Mouse (Mus musculus): Measurements from ENCODE around the gene 4930558C23Rik. TPM values are rescaled to one million over a fixed set of nuclear protein-coding genes. Genes with fewer than 3 reads are reported as not detected.
"Not testable (repeated sequence)": the region's sequence is repeated elsewhere in the genome, so short reads cannot be mapped to it uniquely, and the experiment has no call there.

4930558C23Rik gene
- polyA plus RNA-seq, 1 experiment from 2014 or later = not detected

- no peak overlapping the region for H3K27ac ChIP-seq (replicated peaks in 1 of 2; ENCODE audit: control insufficient read depth in 1 of 2, insufficient read depth in 1 of 2, low read depth in 2 of 2, low read length in 2 of 2)
- no peaks in the 10 kb centered on the region for H3K4me1 ChIP-seq (ENCODE audit: control insufficient read depth in 2 of 2, insufficient read depth in 2 of 2, low read length in 2 of 2)
- no peaks in the 10 kb centered on the region for H3K27me3 ChIP-seq (ENCODE audit: control insufficient read depth, insufficient read depth, low read length)
- no peaks in the 10 kb centered on the region for H3K9me3 ChIP-seq (ENCODE audit: control insufficient read depth, low read length)
- H3K4me2 ChIP-seq (ENCODE audit: low read length) = no peak overlapping the region
- no peak overlapping the region for H3K9ac ChIP-seq (ENCODE audit: low read length)
- peaks cover 89% of the 10 kb centered on the region for H3K36me3 ChIP-seq (ENCODE audit: control insufficient read depth, insufficient read depth, low read length)
- no peak for ATAC-seq (ENCODE audit: insufficient number of reproducible peaks, insufficient read depth, low FRiP score, low read depth)
- H3K4me3 ChIP-seq (ENCODE audit: control insufficient read depth in 1 of 2, insufficient read depth in 1 of 2, low read depth in 1 of 2, low read length in 2 of 2) = no peak overlapping the region
- WGBS = 90% methylated on average over 7 of the region's 7 CpGs
Measured at GRCm38 (mm10) chr3:95346454-95346853, 56.2 kb downstream of the 4930558C23Rik start.

DNA sequence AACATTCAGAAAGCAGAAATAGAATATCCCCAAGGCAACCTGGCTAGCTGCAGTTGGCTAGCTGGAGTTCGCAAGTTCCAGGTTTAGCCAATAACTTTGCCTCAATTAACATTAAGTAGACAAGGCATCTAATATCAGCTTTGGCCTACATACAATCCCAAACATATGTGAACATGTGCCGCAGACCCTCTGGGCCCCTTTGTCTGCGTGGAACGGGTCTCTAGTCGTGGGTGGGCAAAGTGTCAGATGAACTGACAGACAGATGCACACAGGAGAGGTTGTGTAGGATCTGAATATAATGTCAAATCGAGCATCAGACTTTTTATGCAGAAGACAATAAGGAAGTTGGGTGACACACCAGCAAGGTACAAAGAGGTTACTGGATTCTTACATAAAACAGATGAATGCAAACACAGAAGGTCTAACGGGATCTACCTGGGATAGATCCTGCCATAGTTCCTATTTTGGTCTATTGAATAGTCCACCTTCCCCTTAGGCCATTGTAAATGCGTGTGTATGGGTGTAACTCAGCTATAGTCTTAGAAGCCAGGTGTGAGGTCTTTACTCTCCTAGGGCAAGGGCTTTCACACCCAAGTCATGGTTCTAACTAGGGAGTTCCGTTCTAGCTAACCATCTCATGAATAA is 59.2 kb downstream of the 4930558C23Rik start:
- ATAC-seq (ENCODE audit: insufficient number of reproducible peaks, insufficient read depth, low FRiP score, low read depth); H3K4me2 ChIP-seq (ENCODE audit: low read length); H3K9me3 ChIP-seq (ENCODE audit: control insufficient read depth, low read length); H3K27ac ChIP-seq (replicated peaks in 1 of 2; ENCODE audit: control insufficient read depth in 1 of 2, insufficient read depth in 1 of 2, low read depth in 2 of 2, low read length in 2 of 2); H3K9ac ChIP-seq (ENCODE audit: low read length); H3K4me3 ChIP-seq (ENCODE audit: control insufficient read depth in 1 of 2, insufficient read depth in 1 of 2, low read depth in 1 of 2, low read length in 2 of 2); H3K27me3 ChIP-seq (ENCODE audit: control insufficient read depth, insufficient read depth, low read length); H3K4me1 ChIP-seq (ENCODE audit: control insufficient read depth in 2 of 2, insufficient read depth in 2 of 2, low read length in 2 of 2): not testable (repeated sequence)
- 98% methylated on average over 9 of the region's 9 CpGs for WGBS
- peaks cover 94% of the 10 kb centered on the region for H3K36me3 ChIP-seq (ENCODE audit: control insufficient read depth, insufficient read depth, low read length)

- Histone ChIP-seq H3K4me1 (ENCODE audit: control insufficient read depth in 2 of 2, insufficient read depth in 2 of 2, low read length in 2 of 2) (no peaks in the 10 kb centered on the region), H3K27ac (replicated peaks in 1 of 2; ENCODE audit: control insufficient read depth in 1 of 2, insufficient read depth in 1 of 2, low read depth in 2 of 2, low read length in 2 of 2) (no peak overlapping the region), H3K9ac (ENCODE audit: low read length) (no peak overlapping the region), H3K36me3 (ENCODE audit: control insufficient read depth, insufficient read depth, low read length) (peaks cover 98% of the 10 kb centered on the region), H3K4me3 (ENCODE audit: control insufficient read depth in 1 of 2, insufficient read depth in 1 of 2, low read depth in 1 of 2, low read length in 2 of 2) (no peak overlapping the region), H3K27me3 (ENCODE audit: control insufficient read depth, insufficient read depth, low read length) (no peaks in the 10 kb centered on the region), H3K4me2 (ENCODE audit: low read length) (no peak overlapping the region), H3K9me3 (ENCODE audit: control insufficient read depth, low read length) (no peaks in the 10 kb centered on the region)
- WGBS = 95% methylated on average over 4 of the region's 4 CpGs
- no peak for ATAC-seq (ENCODE audit: insufficient number of reproducible peaks, insufficient read depth, low FRiP score, low read depth)
Measured at GRCm38 (mm10) chr3:95338251-95338650, 64.4 kb downstream of the 4930558C23Rik start.

DNA sequence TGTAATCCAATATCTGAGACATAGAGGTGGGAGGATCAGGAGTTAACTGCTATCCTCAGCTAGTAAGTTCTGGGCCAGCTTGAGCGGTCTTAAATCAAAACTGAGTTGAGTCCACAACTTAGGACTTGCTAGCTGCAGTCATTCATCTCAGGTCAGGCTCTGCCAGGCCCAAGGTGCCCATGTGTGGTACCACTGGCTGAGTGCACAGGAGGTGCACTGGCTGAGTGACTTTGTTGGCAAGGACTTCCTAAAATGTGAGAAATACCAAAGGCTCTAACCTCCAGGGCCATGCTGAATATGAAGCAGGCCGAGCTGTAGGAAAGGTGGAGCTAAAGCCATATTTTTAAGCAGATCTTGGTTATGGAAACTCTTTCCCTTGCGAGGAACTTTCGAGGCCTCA is 65.3 kb downstream of the 4930558C23Rik start:
- WGBS = 91% methylated on average over 4 of the region's 4 CpGs
- H3K4me1 ChIP-seq (ENCODE audit: control insufficient read depth in 2 of 2, insufficient read depth in 2 of 2, low read length in 2 of 2) = no peaks in the 10 kb centered on the region
- H3K27ac ChIP-seq (replicated peaks in 1 of 2; ENCODE audit: control insufficient read depth in 1 of 2, insufficient read depth in 1 of 2, low read depth in 2 of 2, low read length in 2 of 2) = no peak overlapping the region
- no peaks in the 10 kb centered on the region for H3K9me3 ChIP-seq (ENCODE audit: control insufficient read depth, low read length)
- no peak overlapping the region for H3K9ac ChIP-seq (ENCODE audit: low read length)
- no peaks in the 10 kb centered on the region for H3K27me3 ChIP-seq (ENCODE audit: control insufficient read depth, insufficient read depth, low read length)
- no peak for ATAC-seq (ENCODE audit: insufficient number of reproducible peaks, insufficient read depth, low FRiP score, low read depth)
- peaks cover 99% of the 10 kb centered on the region for H3K36me3 ChIP-seq (ENCODE audit: control insufficient read depth, insufficient read depth, low read length)
- no peak overlapping the region for H3K4me2 ChIP-seq (ENCODE audit: low read length)
- no peak overlapping the region for H3K4me3 ChIP-seq (ENCODE audit: control insufficient read depth in 1 of 2, insufficient read depth in 1 of 2, low read depth in 1 of 2, low read length in 2 of 2)

Other genes with a start within 250 kb of the 4930558C23Rik start
- gene Sema6c, start 242.4 kb downstream of the 4930558C23Rik start, polyA plus RNA-seq (2014; fragmentation: Nextera tagmentation; extraction: Ambion mirVana) = 3.2 and 5.8 TPM in 2 replicates
- gene Gabpb2, start 184.9 kb downstream of the 4930558C23Rik start, polyA plus RNA-seq (2014; fragmentation: Nextera tagmentation; extraction: Ambion mirVana) = 6.6 and 7.9 TPM in 2 replicates
- gene Cdc42se1, start 174.1 kb downstream of the 4930558C23Rik start, polyA plus RNA-seq (2014; fragmentation: Nextera tagmentation; extraction: Ambion mirVana) = 61.7 and 63.3 TPM in 2 replicates
- gene Mllt11, start 170.7 kb downstream of the 4930558C23Rik start, polyA plus RNA-seq (2014; fragmentation: Nextera tagmentation; extraction: Ambion mirVana) = 12.6 and 14.2 TPM in 2 replicates
- gene Gm128, start 161.2 kb downstream of the 4930558C23Rik start, polyA plus RNA-seq (2014; fragmentation: Nextera tagmentation; extraction: Ambion mirVana) = 0.23 and 0.46 TPM in 2 replicates
- not detected in 2 replicates for gene Bnipl, start 151.6 kb downstream of the 4930558C23Rik start, polyA plus RNA-seq (2014; fragmentation: Nextera tagmentation; extraction: Ambion mirVana)
- gene Mindy1, start 121.5 kb downstream of the 4930558C23Rik start, polyA plus RNA-seq (2014; fragmentation: Nextera tagmentation; extraction: Ambion mirVana) = 25.6 and 28.8 TPM in 2 replicates
- gene Prune1, start 120.8 kb downstream of the 4930558C23Rik start, polyA plus RNA-seq (2014; fragmentation: Nextera tagmentation; extraction: Ambion mirVana) = 29.8 and 31.7 TPM in 2 replicates
- gene Anxa9, start 95.7 kb downstream of the 4930558C23Rik start, polyA plus RNA-seq (2014; fragmentation: Nextera tagmentation; extraction: Ambion mirVana) = 0.88 TPM in 2 replicates
- 118 and 123 TPM in 2 replicates for gene Cers2, start 88.0 kb downstream of the 4930558C23Rik start, polyA plus RNA-seq (2014; fragmentation: Nextera tagmentation; extraction: Ambion mirVana)
- gene Setdb1, start 45.6 kb downstream of the 4930558C23Rik start, polyA plus RNA-seq (2014; fragmentation: Nextera tagmentation; extraction: Ambion mirVana) = 22.1 and 24.4 TPM in 2 replicates
- 27.5 and 28.5 TPM in 2 replicates for gene Arnt, start 31.5 kb upstream of the 4930558C23Rik start, polyA plus RNA-seq (2014; fragmentation: Nextera tagmentation; extraction: Ambion mirVana)
- gene Ctsk, start 96.4 kb upstream of the 4930558C23Rik start, polyA plus RNA-seq (2014; fragmentation: Nextera tagmentation; extraction: Ambion mirVana) = 23.2 and 23.9 TPM in 2 replicates
- 19.0 and 28.3 TPM in 2 replicates for gene Ctss, start 123.9 kb upstream of the 4930558C23Rik start, polyA plus RNA-seq (2014; fragmentation: Nextera tagmentation; extraction: Ambion mirVana)
- not detected in 2 replicates for gene Hormad1, start 156.8 kb upstream of the 4930558C23Rik start, polyA plus RNA-seq (2014; fragmentation: Nextera tagmentation; extraction: Ambion mirVana)
- 26.9 and 27.3 TPM in 2 replicates for gene Golph3l, start 186.1 kb upstream of the 4930558C23Rik start, polyA plus RNA-seq (2014; fragmentation: Nextera tagmentation; extraction: Ambion mirVana)
- gene Ensa, start 222.2 kb upstream of the 4930558C23Rik start, polyA plus RNA-seq (2014; fragmentation: Nextera tagmentation; extraction: Ambion mirVana) = 47.4 and 51.1 TPM in 2 replicates